Mouse (Mus musculus): Measurements from ENCODE around the gene Emc9. TPM values are rescaled to one million over a fixed set of nuclear protein-coding genes. Genes with fewer than 3 reads are reported as not detected.

Emc9 gene
- polyA plus RNA-seq (2015; fragmentation: Nextera tagmentation; extraction: Ambion mirVana): 15.7 and 20.4 TPM in 2 replicates

DNA sequence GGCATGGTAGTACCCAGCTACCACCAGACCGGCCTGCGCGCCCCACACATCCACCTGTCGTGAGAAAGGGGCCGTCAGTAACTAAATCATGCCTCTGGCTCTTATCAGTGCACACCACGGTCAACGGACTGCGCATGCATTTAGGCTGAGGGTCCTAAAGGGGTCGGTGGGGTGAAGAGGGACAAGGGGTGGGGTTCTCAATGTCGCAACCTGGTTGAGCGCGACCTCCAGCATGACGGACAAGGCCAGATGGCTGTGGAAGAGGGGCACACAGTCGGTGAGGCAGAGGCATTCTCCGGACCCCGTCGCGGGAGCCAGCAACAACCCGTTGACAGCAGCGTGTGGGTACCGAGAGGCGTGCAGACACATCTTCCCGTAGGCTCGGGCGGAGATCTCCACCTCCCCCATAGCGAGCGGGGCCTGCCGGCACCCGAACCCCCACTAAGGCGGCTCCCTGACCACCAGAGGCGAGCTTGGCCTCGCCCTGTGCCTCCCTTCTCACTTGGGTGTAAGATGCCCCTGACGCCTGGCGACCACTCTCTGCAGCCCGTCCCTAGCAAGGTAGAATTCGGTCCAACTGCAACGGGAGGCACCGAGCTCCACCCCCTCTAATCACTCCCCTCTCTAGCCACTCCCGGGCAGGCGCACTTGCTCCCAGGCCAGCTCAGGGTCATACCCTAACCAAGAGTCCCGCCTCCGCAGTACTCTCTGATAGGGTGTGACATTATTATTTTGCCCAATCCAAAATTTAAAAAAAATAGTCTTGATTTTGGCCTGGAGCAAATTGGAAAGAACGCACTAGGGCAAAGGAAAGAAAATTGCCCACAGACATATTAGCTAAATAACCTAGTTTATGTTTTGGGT, at the start of gene Emc9:
Gene Emc9 (minus strand): TSS at position 601 of the 864 bp plus-strand sequence.
- H3K27me3 ChIP-seq: 0 out of 2 replicates have a peak, but pooled peaks cover 8% of the 10 kb centered on the region
- H3K4me2 ChIP-seq: peak within 1 kb of the TSS; percentile 71
- peaks cover 21% of the 10 kb centered on the region for H3K4me1 ChIP-seq (replicated peaks)
- peak within 1 kb of the TSS; percentile 44 for H3K27ac ChIP-seq
- H3K9ac ChIP-seq: peak within 1 kb of the TSS; percentile 77
- H3K9me3 ChIP-seq: no peaks in the 10 kb centered on the region
- peak within 1 kb of the TSS; percentile 47 for H3K4me3 ChIP-seq
- ATAC-seq (ENCODE audit: low FRiP score): peak; percentile 65
- peaks cover 38% of the 10 kb centered on the region for H3K36me3 ChIP-seq
- 3% methylated on average over 42 of the region's 43 CpGs for WGBS

DNA sequence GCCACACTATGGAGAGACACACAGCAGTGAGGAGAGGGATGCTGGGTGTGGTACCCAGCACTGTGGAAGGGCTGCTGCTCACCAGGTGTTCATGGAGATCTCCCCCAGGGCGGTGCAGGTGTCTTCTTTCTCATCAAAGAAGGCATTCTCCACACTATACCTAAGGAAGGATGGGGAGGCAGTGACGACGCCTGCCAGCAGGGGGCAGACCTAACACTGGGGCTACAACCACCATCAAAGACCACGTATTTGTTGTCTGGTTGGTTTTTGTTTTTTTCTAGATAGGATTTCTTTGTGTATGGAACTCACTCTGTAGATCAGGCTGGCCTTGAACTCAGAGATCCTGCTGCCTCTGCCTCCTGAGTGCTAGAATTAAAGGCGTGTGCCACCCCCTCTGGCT, 44.2 kb upstream of the Emc9 start:
- no peaks in the 10 kb centered on the region for H3K27me3 ChIP-seq
- no peak overlapping the region for H3K4me2 ChIP-seq
- no peak overlapping the region for H3K27ac ChIP-seq
- H3K9ac ChIP-seq: no peak overlapping the region
- peaks cover 5% of the 10 kb centered on the region for H3K4me1 ChIP-seq (replicated peaks)
- WGBS: 57% methylated on average over 5 of the region's 5 CpGs
- H3K4me3 ChIP-seq: no peak overlapping the region
- ATAC-seq (ENCODE audit: low FRiP score): no peak
- H3K9me3 ChIP-seq: no peaks in the 10 kb centered on the region
- H3K36me3 ChIP-seq: peaks cover 99% of the 10 kb centered on the region

DNA sequence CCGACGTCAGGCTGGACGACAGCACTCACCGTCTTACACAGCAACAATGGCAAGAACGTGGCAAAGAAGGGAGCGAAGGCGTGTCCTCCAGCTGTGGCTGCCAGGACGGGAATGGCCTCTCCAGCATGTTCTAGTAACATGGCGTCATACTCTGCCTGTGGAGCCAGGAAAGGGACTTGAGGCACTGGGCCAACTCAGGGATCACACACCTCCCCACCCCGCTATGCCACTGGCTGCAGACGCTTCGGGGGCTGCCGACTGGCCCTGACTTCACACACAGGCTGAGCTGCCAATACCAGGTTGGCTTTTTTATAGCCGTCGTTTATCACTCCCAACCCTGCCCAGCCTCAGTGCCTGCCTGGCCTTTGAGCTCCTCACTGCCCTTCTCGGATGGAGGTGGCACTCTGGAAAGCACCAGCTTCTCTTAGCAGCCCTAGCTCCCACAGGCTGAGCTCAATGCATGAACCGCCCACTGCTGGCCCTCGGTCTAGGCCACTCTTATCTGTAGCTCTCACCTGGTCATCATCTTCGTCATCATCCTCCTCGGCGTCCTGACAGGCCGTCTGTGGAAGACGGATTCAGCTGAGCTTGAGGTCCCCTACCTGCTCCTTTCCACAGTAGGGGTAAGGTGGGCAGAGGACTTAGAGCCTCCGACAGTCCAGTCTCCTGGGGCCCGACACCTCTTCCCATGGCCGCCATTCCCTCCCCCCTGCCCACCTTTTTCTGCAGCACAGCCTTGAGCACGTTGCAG, 43.1 kb upstream of the Emc9 start:
- 93% methylated on average over 27 of the region's 27 CpGs for WGBS
- no peak overlapping the region for H3K27ac ChIP-seq

DNA sequence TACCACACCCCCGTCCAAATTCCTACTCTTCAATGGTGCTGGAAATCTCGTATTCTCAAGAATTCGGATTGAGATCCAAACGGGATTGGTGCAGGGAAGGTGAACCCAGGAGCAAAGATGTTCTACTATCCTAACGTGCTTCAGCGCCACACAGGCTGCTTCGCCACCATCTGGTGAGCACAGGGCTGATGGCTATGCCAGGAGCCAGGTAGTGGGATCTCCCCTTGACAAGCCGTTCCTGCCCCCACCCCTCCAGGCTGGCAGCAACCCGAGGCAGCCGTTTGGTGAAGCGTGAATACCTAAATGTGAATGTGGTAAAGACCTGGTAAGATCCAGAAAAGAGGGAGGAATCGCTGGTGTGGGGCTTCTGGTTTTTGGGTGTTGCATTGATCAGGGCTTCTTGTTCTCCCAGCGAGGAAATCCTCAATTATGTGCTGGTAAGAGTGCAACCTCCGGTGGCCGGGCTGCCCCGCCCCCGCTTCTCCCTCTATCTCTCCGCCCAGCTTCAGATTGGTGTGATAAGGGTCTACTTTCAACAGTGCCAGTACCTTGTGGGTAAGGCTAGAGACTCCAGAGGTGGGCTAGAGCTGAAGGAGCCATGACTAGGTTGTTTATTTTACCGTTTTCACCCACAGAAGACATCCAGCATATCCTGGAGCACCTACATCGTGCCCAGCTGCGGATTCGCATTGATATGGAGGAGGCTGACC, 33.5 kb upstream of the Emc9 start:
- Histone ChIP-seq H3K36me3 (peaks cover 8% of the 10 kb centered on the region), H3K9ac (peak overlapping the region; percentile 46), H3K27ac (peak overlapping the region; percentile 12; the same call in 1 of the 2 replicates), H3K27me3 (no peaks in the 10 kb centered on the region), H3K4me3 (peak overlapping the region; percentile 33), H3K9me3 (no peaks in the 10 kb centered on the region), H3K4me1 (replicated peaks) (peaks cover 4% of the 10 kb centered on the region; the same call in 1 of the 2 replicates), H3K4me2 (peak overlapping the region; percentile 42)
- ATAC-seq (ENCODE audit: low FRiP score): peak; percentile 51; the same call in 1 of the 2 replicates
- 51% methylated on average over 22 of the region's 22 CpGs for WGBS

More for the DNA sequence above, 43.1 kb upstream of the Emc9 start:
- no peaks in the 10 kb centered on the region for H3K27me3 ChIP-seq
- H3K4me3 ChIP-seq: no peak overlapping the region
- H3K9me3 ChIP-seq: no peaks in the 10 kb centered on the region
- peaks cover 99% of the 10 kb centered on the region for H3K36me3 ChIP-seq
- no peaks in the 10 kb centered on the region for H3K4me1 ChIP-seq (replicated peaks)
- no peak overlapping the region for H3K9ac ChIP-seq
- no peak overlapping the region for H3K4me2 ChIP-seq
- ATAC-seq (ENCODE audit: low FRiP score): no peak

DNA sequence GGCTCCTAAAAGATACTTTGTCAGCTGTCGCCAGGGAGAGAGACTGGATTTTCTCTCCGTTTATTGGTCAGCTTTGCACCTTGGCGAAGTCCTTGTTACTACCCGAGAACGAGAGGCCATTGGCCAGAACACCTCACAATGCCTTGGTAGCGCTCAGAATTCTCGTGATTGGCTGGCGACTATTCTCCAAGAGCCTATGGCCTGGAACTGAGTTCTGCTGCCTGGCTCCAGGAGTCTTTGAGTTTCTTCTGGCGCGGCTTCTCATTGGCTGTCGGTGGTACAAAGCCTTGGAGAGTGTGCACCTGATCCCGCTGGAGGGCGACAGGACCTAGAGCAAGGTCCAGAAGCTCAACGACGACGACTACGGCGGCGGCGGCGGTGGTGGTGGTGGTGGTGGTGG, 32.7 kb upstream of the Emc9 start, which contains the start of gene Rec8:
Gene Rec8 (plus strand): TSS at position 216 of the 400 bp plus-strand sequence.
- no peaks in the 10 kb centered on the region for H3K27me3 ChIP-seq
- peak within 1 kb of the TSS; percentile 42 for H3K4me2 ChIP-seq
- H3K4me3 ChIP-seq: peak within 1 kb of the TSS; percentile 33
- H3K9ac ChIP-seq: peak within 1 kb of the TSS; percentile 46
- peaks cover 4% of the 10 kb centered on the region; the same call in 1 of the 2 replicates for H3K4me1 ChIP-seq (replicated peaks)
- ATAC-seq (ENCODE audit: low FRiP score): peak; percentile 91
- H3K9me3 ChIP-seq: no peaks in the 10 kb centered on the region
- peak within 1 kb of the TSS; percentile 12; the same call in 1 of the 2 replicates for H3K27ac ChIP-seq
- 20% methylated on average over 21 of the region's 21 CpGs for WGBS
- H3K36me3 ChIP-seq: peaks cover 1% of the 10 kb centered on the region; the same call in 1 of the 2 replicates

DNA sequence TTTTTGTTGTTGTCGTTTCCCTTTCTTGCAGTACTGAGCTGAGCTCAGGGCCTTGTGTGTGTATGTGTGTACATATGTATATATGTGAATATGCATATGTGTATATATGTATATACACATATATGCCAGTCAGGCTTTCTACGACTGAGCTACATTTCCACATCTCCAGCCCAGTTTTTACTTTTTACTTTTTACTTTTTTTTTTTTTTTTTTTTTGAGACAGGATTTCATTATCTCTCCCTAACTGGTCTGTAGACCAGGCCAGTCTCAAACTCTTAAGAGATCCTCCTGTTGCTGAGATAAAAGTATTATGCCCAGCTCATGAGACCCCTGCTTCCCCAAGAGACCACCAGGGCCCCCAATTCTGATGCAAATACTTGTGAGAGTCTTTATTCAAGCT, 31.7 kb upstream of the Emc9 start:
- no peak overlapping the region for H3K9ac ChIP-seq
- no peak overlapping the region for H3K4me2 ChIP-seq
- H3K4me3 ChIP-seq: no peak overlapping the region
- no peaks in the 10 kb centered on the region for H3K27me3 ChIP-seq
- H3K27ac ChIP-seq: no peak overlapping the region
- no peaks in the 10 kb centered on the region for H3K9me3 ChIP-seq
- H3K36me3 ChIP-seq: no peaks in the 10 kb centered on the region
- H3K4me1 ChIP-seq (replicated peaks): peaks cover 4% of the 10 kb centered on the region; the same call in 1 of the 2 replicates
- WGBS: 87% methylated on average over 2 of the region's 2 CpGs
- ATAC-seq (ENCODE audit: low FRiP score): no peak

DNA sequence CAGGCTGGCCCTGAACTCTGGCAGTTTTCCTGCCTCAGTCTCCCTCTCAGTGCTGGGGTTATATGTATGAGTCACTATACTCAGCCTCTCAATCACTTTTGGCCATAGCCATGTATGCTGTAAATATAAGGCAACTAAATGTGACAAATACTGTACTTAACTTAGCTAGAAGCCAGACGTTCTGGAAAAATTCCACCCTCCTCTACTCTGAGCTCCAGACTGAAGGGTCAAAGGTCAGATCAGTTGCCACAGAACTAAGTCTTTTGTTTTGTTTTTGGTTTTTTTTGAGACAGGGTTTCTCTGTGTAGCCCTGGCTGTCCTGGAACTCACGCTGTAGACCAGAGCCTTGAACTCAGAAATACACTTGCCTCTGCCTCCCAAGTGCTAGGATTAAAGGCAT, 30.8 kb upstream of the Emc9 start:
- Histone ChIP-seq H3K27me3 (no peaks in the 10 kb centered on the region), H3K4me1 (replicated peaks) (peaks cover 4% of the 10 kb centered on the region; the same call in 1 of the 2 replicates), H3K4me2 (no peak overlapping the region), H3K9me3 (no peaks in the 10 kb centered on the region), H3K4me3 (no peak overlapping the region), H3K27ac (no peak overlapping the region), H3K9ac (no peak overlapping the region), H3K36me3 (0 out of 2 replicates have a peak, but pooled peaks cover 2% of the 10 kb centered on the region)
- no peak for ATAC-seq (ENCODE audit: low FRiP score)
- 38% methylated on average over 2 of the region's 2 CpGs for WGBS

DNA sequence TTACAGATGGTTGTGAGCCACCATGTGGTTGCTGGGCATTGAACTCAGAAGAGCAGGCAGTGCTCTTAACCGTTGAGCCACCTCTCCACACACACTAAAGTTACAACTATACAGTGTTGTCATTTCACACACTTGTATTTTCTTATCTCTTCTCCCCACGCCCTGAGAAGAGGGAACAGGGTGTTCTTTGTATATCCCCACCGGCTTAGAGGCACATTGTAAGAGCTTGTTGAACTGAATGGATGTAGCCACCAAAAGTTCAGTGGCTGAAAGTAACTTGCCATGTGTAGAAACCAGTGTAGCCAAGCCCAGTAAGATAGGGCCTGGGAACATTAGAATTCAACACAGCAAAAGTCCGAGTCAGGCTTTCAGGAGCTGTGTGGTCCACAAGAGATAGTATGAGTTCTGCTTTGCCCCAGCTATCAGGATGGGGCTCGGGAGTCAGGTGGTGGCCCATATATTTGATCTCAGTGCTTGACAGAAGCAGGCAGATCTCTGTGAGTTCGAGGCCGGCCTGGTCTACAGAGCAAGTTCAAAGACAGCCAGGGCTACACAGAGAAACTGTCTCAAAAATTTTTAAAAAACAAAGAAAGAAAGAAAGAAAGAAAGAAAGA, 29.6 kb upstream of the Emc9 start:
- Histone ChIP-seq H3K36me3 (peaks cover 10% of the 10 kb centered on the region), H3K4me2 (no peak overlapping the region), H3K27ac (no peak overlapping the region), H3K27me3 (no peaks in the 10 kb centered on the region), H3K4me3 (no peak overlapping the region), H3K4me1 (replicated peaks) (peaks cover 4% of the 10 kb centered on the region; the same call in 1 of the 2 replicates), H3K9ac (no peak overlapping the region), H3K9me3 (no peaks in the 10 kb centered on the region)
- no peak for ATAC-seq (ENCODE audit: low FRiP score)
- WGBS: 85% methylated on average over 7 of the region's 7 CpGs

DNA sequence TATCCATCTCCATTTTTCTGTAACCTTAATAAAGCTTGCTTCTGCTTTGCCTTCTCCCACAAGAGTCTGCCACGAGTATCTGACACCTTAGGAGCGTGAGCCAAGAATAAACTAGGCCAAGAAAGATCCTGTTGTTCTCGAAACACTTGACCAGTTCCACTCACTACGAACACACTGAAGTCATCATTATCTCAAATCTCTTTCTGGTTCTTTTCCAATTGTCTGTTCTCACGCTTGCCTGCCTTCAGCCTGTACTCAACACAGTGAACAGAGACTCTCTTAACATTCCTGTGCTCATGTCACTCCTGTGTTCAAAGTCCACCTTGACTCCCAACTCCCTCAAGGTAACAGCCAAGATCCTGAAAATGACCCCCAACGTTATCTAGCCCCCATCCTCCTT, 28.2 kb upstream of the Emc9 start:
- Histone ChIP-seq H3K4me3 (no peak overlapping the region), H3K27ac (no peak overlapping the region), H3K4me2 (no peak overlapping the region), H3K9me3 (no peaks in the 10 kb centered on the region), H3K4me1 (replicated peaks) (no peaks in the 10 kb centered on the region), H3K9ac (no peak overlapping the region), H3K27me3 (no peaks in the 10 kb centered on the region), H3K36me3 (peaks cover 23% of the 10 kb centered on the region)
- WGBS: 74% methylated on average over 6 of the region's 6 CpGs
- no peak for ATAC-seq (ENCODE audit: low FRiP score)

DNA sequence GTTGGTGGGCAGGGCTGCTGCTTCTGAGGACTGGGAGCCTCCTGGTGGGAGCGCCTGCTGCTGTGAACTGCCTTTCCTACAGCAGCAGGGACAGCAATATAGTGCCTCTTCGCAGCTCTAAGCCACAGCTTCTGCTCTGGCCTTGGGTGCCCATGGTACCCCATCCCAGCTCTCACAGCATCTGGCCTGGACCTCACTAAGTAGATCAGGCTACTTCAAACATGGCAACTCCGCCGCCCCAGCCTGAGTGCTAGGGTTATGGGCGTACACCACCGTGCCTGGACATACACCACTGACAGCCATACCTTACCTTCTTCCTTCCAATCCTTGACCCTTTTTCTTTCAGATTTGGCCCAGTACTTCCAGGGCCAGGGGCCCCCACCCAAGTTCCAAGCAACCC, 23.2 kb upstream of the Emc9 start:
- Histone ChIP-seq H3K4me2 (no peak overlapping the region), H3K4me1 (replicated peaks) (peaks cover 6% of the 10 kb centered on the region), H3K9ac (no peak overlapping the region), H3K27me3 (no peaks in the 10 kb centered on the region), H3K27ac (no peak overlapping the region), H3K36me3 (peaks cover 60% of the 10 kb centered on the region), H3K9me3 (no peaks in the 10 kb centered on the region), H3K4me3 (no peak overlapping the region)
- ATAC-seq (ENCODE audit: low FRiP score): no peak
- 95% methylated on average over 6 of the region's 6 CpGs for WGBS

DNA sequence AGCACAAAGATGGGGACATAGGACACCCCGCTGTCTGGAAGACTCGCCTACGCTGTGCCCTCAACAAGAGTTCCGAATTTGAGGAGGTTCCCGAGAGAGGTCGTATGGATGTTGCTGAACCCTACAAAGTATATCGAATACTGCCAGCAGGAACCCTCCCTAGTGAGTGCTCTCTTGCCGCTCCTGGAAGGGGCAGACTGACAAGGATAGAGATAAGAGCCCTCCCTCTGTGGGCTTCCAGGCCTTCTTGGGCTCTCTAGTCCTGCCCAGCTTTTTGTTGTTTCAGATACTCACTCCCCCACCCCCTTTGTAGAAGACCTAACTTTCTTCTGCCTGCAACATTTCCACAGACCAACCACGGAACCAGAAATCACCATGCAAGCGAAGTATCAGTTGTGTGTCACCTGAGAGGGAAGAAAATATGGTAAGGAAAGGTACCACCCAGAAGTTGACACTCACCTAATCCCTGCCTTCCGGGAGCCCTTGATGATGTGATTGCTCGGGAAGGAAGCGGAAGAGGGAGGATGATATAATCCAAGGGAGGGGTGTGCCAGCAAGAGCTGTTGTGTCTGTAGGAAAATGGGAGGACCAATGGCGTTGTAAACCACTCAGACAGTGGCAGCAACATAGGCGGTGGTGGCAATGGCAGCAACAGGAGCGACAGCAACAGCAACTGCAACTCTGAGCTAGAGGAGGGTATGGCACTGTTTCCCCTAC, 20.8 kb upstream of the Emc9 start:
- H3K36me3 ChIP-seq: peaks cover 83% of the 10 kb centered on the region
- no peak for ATAC-seq (ENCODE audit: low FRiP score)

More for the DNA sequence above, 20.8 kb upstream of the Emc9 start:
- Histone ChIP-seq H3K4me2 (no peak overlapping the region), H3K9me3 (no peaks in the 10 kb centered on the region), H3K27me3 (no peaks in the 10 kb centered on the region), H3K27ac (no peak overlapping the region), H3K4me1 (replicated peaks) (peaks cover 6% of the 10 kb centered on the region), H3K4me3 (no peak overlapping the region), H3K9ac (no peak overlapping the region)
- WGBS: 94% methylated on average over 16 of the region's 16 CpGs

Data from hindbrain, embryonic 13.5 days (tissue).